ENCODE assay signal across 13 mouse cellular contexts in the genomic region with DNA sequence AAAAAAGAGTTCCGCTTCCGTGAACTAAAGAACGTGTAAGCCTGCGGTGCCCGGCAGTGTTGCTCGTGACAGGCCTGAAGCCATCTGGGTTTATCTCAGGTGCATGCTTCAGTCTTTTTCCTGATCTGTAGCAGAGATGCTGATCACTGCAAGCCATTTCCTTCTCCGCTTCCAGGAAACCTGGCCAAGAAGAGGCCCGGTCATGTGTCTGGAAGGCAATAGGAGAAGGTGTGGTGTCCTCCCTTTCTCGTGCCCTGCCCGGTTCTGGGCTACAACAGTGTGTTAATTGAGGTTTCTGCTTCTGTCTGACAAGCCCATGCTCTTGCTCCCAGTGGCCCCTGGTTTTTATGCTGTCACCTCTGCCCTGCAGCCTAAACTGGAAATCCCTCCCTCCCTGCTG.
"Had no signal": no experiment of that assay in that cellular context is flagged by ENCODE, and none has a peak within 500 bp of the region (broad histone marks: within the 10 kb centered on the region; RNA-seq: fewer than 3 reads in every experiment).

No protein-coding gene starts in this region.

- H3K27me3 ChIP-seq: intestine, embryonic 15.5 days; kidney, embryonic 15.5 days; limb, embryonic 13.5 days; midbrain, embryonic 15.5 days; neural tube, embryonic 12.5 days had no signal

- H3K9me3 ChIP-seq: intestine, embryonic 15.5 days; kidney, embryonic 15.5 days; limb, embryonic 13.5 days; midbrain, embryonic 15.5 days; neural tube, embryonic 12.5 days had no signal

- H3K4me3 ChIP-seq: intestine, embryonic 15.5 days; kidney, embryonic 15.5 days; layer of hippocampus, adult 2 months; limb, embryonic 13.5 days; midbrain, embryonic 15.5 days; neural tube, embryonic 12.5 days had no signal

- H3K36me3 ChIP-seq: intestine, embryonic 15.5 days; kidney, embryonic 15.5 days; limb, embryonic 13.5 days; midbrain, embryonic 15.5 days; neural tube, embryonic 12.5 days had no signal

- H3K4me1 ChIP-seq: midbrain, embryonic 15.5 days had no signal

- H3K27ac ChIP-seq: intestine, embryonic 15.5 days; kidney, embryonic 15.5 days; layer of hippocampus, adult 2 months; limb, embryonic 13.5 days; liver, embryonic 14.5 days; midbrain, embryonic 15.5 days; neural tube, embryonic 12.5 days; stomach, postnatal 0 days had no signal

- DNase-seq: kidney, postnatal 4 days; left cerebral cortex, postnatal 4 days; lung, adult 18-20 months; lung, postnatal 36 days; thymus, postnatal 4 days had no signal
